27 mouse cellular contexts compared by ENCODE assay signal in the genomic region with DNA sequence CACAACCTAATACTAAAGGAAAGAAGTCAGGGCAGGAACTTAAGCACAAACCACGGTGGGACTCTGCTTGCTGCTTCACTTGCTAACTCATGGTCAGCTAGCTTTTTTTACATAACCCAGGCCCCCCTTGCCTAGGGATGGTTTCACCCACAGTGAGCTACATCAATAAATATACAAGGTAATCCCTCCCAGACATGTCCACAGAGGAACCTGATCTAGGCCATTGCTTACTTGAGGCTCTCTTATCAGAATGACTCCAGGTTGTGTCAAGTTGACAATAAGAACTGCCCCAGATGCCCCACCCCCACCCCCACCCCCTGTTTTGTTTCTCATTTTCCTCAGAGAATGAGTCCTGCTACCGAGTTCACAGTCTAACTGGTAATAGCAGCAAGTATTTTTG. TPM values are rescaled to one million over a fixed set of nuclear protein-coding genes. Genes with fewer than 3 reads are reported as not detected.
"Had no signal": no experiment of that assay in that cellular context is flagged by ENCODE, and none has a peak within 500 bp of the region (broad histone marks: within the 10 kb centered on the region; RNA-seq: fewer than 3 reads in every experiment).

No protein-coding gene starts in this region.

- DNase-seq: lung, adult 18-20 months; lung, postnatal 14 days; lung, postnatal 36 days; right cerebral cortex, postnatal 25 days; right cerebral cortex, postnatal 4 days; spleen, adult 18-20 months; thymus, adult 18-20 months; thymus, postnatal 14 days; thymus, postnatal 36 days had no signal

- H3K9me3 ChIP-seq: liver, embryonic 15.5 days; lung, embryonic 15.5 days; megakaryocyte, embryonic 14.5 days; midbrain, embryonic 13.5 days; midbrain, embryonic 15.5 days; neural tube, embryonic 12.5 days had no signal

- H3K4me1 ChIP-seq: midbrain, embryonic 13.5 days; midbrain, embryonic 15.5 days; neural tube, embryonic 12.5 days had no signal

- ATAC-seq: lung, postnatal 0 days; midbrain, embryonic 13.5 days; midbrain, embryonic 15.5 days had no signal

- H3K4me3 ChIP-seq: liver, embryonic 15.5 days; lung, embryonic 15.5 days; megakaryocyte, embryonic 14.5 days; midbrain, embryonic 13.5 days; midbrain, embryonic 15.5 days; neural tube, embryonic 12.5 days had no signal

- H3K27ac ChIP-seq: liver, embryonic 15.5 days; macrophage; midbrain, embryonic 13.5 days; midbrain, embryonic 15.5 days; neural tube, embryonic 12.5 days had no signal

- H3K27me3 ChIP-seq: liver, embryonic 15.5 days; lung, embryonic 15.5 days; midbrain, embryonic 13.5 days; midbrain, embryonic 15.5 days; neural tube, embryonic 12.5 days had no signal

- H3K36me3 ChIP-seq: liver, embryonic 15.5 days; lung, embryonic 15.5 days; midbrain, embryonic 13.5 days; midbrain, embryonic 15.5 days; neural tube, embryonic 12.5 days had no signal

- H3K4me2 ChIP-seq: liver, embryonic 15.5 days; lung, embryonic 15.5 days; midbrain, embryonic 11.5 days; midbrain, embryonic 13.5 days; midbrain, embryonic 15.5 days; neural tube, embryonic 12.5 days had no signal

- H3K9ac ChIP-seq: liver, embryonic 15.5 days; lung, embryonic 15.5 days; midbrain, embryonic 13.5 days; midbrain, embryonic 15.5 days; neural tube, embryonic 12.5 days had no signal

RNA-seq across cellular contexts. Expression of gene Vmn2r80, which starts 41.0 kb away (rescaled TPM):
- total RNA-seq: megakaryocyte progenitor cell, adult 5-6 weeks; midbrain, postnatal 0 days; monocyte, adult 5-6 weeks; neutrophil, adult 5-6 weeks had no signal
- polyA plus RNA-seq: liver, embryonic 15.5 days; lung, embryonic 15.5 days; lung, postnatal 0 days; macrophage; midbrain, embryonic 11.5 days; midbrain, embryonic 13.5 days; midbrain, embryonic 15.5 days; midbrain, postnatal 0 days; neural tube, embryonic 12.5 days; neural tube, embryonic 14.5 days; small intestine, adult 2 months; stomach, embryonic 14.5 days; stomach, embryonic 16.5 days; thymus, postnatal 0 days had no signal
